Mouse (Mus musculus) midbrain, embryonic 14.5 days (tissue): Measurements from ENCODE around the gene Arhgap25. TPM values are rescaled to one million over a fixed set of nuclear protein-coding genes. Genes with fewer than 3 reads are reported as not detected.

Source experiments
- ATAC-seq: fragments of 200-750 bp; cut with Nextera tagmentation; 2 replicates; pipeline ENCODE4 v1.8.0; 2017; ENCODE audit warnings: moderate number of reproducible peaks, moderate library complexity; ENCODE audit not compliant: low FRiP score, low TSS enrichment
- DNase-seq: peaks from one replicate; pipeline ENCODE4 v3.0.0-alpha.2; 2015
- H3K27ac ChIP-seq: fragments of 300-500 bp; sonication (generic); replicated peaks from 2 replicates; pipeline ENCODE4 v1.5.1; 2014; ENCODE audit warnings: mild to moderate bottlenecking, low read depth, low read length, moderate library complexity
- H3K27me3 ChIP-seq: fragments of 300-500 bp; sonication (generic); 2 replicates; pipeline ENCODE4 v1.6.1; 2014; ENCODE audit warnings: low read length, control low read depth, mixed read lengths; ENCODE audit not compliant: control insufficient read depth, insufficient read depth
- H3K36me3 ChIP-seq: fragments of 300-500 bp; sonication (generic); 2 replicates; pipeline ENCODE4 v1.6.1; 2014; ENCODE audit warnings: low read length, control low read depth; ENCODE audit not compliant: control insufficient read depth, insufficient read depth
- H3K4me1 ChIP-seq: fragments of 300-500 bp; sonication (generic); 2 replicates; pipeline ENCODE4 v1.6.1; 2014; ENCODE audit warnings: mild to moderate bottlenecking, antibody characterized with exemption, low read length, control low read depth; ENCODE audit not compliant: control insufficient read depth, insufficient read depth
- H3K4me2 ChIP-seq: fragments of 300-500 bp; sonication (generic); 2 replicates; pipeline ENCODE4 v1.6.1; 2014; ENCODE audit warnings: mild to moderate bottlenecking, low read length, moderate library complexity
- H3K4me3 ChIP-seq: fragments of 300-500 bp; sonication (generic); replicated peaks from 2 replicates; pipeline ENCODE4 v1.5.1; 2014; ENCODE audit warnings: low read depth, low read length
- H3K9ac ChIP-seq: fragments of 300-500 bp; sonication (generic); replicated peaks from 2 replicates; pipeline ENCODE4 v1.6.1; 2014; ENCODE audit warnings: mild to moderate bottlenecking, low read length, moderate library complexity
- H3K9me3 ChIP-seq: fragments of 300-500 bp; sonication (generic); 2 replicates; pipeline ENCODE4 v1.6.1; 2016; ENCODE audit warnings: low read length, control low read depth, mixed read lengths; ENCODE audit not compliant: control insufficient read depth
- WGBS: fragments of 180-500 bp; shearing (Covaris S2); extraction: QIAGEN DNeasy Blood & Tissue Kit; methylation state at CpG from one replicate; pipeline ENCODE4 v1.1.7; 2014; 5-methylcytosine and 5-hydroxymethylcytosine counted together
- polyA plus RNA-seq: library from polyadenylated mRNA; unstranded; fragments of >200 nt; fragmentation: Nextera tagmentation; extraction: Ambion mirVana; gene quantifications from 2 replicates; pipeline ENCODE4 v1.2.1, GENCODE M21; 2014

Gene Arhgap25
- polyA plus RNA-seq, 1 experiment from 2014 or later, result 2.4 TPM

- WGBS, result 90% methylated on average over 6 of the region's 6 CpGs
These were observed 77.6 kb downstream of the Arhgap25 start for GRCm38 (mm10) chr6:87455507-87455906.

GRCm38 (mm10) chr6:87451771-87452170, 81.3 kb downstream of the Arhgap25 start:
- H3K36me3 ChIP-seq, result no peaks in the 10 kb centered on the region
- H3K27ac ChIP-seq, result no peak overlapping the region
- H3K9me3 ChIP-seq, result no peaks in the 10 kb centered on the region
- 81% methylated on average over 3 of the region's 3 CpGs for WGBS
- no peaks in the 10 kb centered on the region for H3K27me3 ChIP-seq
- H3K9ac ChIP-seq, result no peak overlapping the region
- no peak overlapping the region for H3K4me3 ChIP-seq
- DNase-seq, result no peak
- H3K4me1 ChIP-seq, result no peaks in the 10 kb centered on the region
- H3K4me2 ChIP-seq, result no peak overlapping the region
- no peak for ATAC-seq

More at GRCm38 (mm10) chr6:87455507-87455906, 77.6 kb downstream of the Arhgap25 start:
- H3K36me3 ChIP-seq, result no peaks in the 10 kb centered on the region
- H3K9ac ChIP-seq, result no peak overlapping the region
- no peak overlapping the region for H3K4me3 ChIP-seq
- ATAC-seq, result no peak
- no peaks in the 10 kb centered on the region for H3K4me1 ChIP-seq
- DNase-seq, result no peak
- no peak overlapping the region for H3K4me2 ChIP-seq
- no peaks in the 10 kb centered on the region for H3K9me3 ChIP-seq
- H3K27ac ChIP-seq, result no peak overlapping the region
- H3K27me3 ChIP-seq, result no peaks in the 10 kb centered on the region

GRCm38 (mm10) chr6:87451016-87451415, 82.0 kb downstream of the Arhgap25 start:
- no peak for ATAC-seq
- no peak overlapping the region for H3K4me2 ChIP-seq
- H3K36me3 ChIP-seq, result no peaks in the 10 kb centered on the region
- 59% methylated on average over 3 of the region's 3 CpGs for WGBS
- H3K27me3 ChIP-seq, result no peaks in the 10 kb centered on the region
- peak; percentile 28 for DNase-seq
- H3K4me1 ChIP-seq, result no peaks in the 10 kb centered on the region
- no peak overlapping the region for H3K9ac ChIP-seq
- no peaks in the 10 kb centered on the region for H3K9me3 ChIP-seq
- no peak overlapping the region for H3K27ac ChIP-seq
- no peak overlapping the region for H3K4me3 ChIP-seq

GRCm38 (mm10) chr6:87449534-87449933, 83.5 kb downstream of the Arhgap25 start:
- H3K4me3 ChIP-seq, result no peak overlapping the region
- H3K36me3 ChIP-seq, result no peaks in the 10 kb centered on the region
- no peak overlapping the region for H3K9ac ChIP-seq
- no peaks in the 10 kb centered on the region for H3K27me3 ChIP-seq
- H3K4me1 ChIP-seq, result no peaks in the 10 kb centered on the region
- DNase-seq, result no peak
- no peak for ATAC-seq
- no peak overlapping the region for H3K27ac ChIP-seq
- H3K4me2 ChIP-seq, result no peak overlapping the region
- 72% methylated on average over 3 of the region's 3 CpGs for WGBS
- H3K9me3 ChIP-seq, result no peaks in the 10 kb centered on the region

DNA sequence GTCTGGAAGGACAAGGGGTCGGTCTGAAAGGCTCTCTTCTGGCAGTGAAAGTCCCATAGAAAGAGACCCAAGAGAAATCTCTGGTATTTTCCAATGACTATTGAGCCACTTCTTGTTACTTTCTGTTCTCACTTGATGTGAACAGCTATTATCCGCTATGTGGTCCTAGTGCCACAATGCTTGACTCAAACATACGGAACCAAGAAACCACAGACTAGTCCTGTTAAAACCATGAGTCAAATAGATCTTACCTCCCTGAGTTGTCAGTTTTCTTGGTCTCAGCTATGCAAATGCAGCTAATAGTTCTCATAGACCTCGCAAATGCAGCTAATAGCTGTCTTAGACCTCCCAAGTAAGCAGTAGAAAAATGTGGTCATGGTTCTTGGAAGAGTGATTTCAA, 85.8 kb downstream of the Arhgap25 start:
- WGBS, result 93% methylated on average over 4 of the region's 4 CpGs
- Histone ChIP-seq H3K9me3 (no peaks in the 10 kb centered on the region), H3K4me1 (no peaks in the 10 kb centered on the region), H3K36me3 (no peaks in the 10 kb centered on the region), H3K4me3 (no peak overlapping the region), H3K27me3 (no peaks in the 10 kb centered on the region), H3K27ac (no peak overlapping the region), H3K4me2 (no peak overlapping the region), H3K9ac (no peak overlapping the region)
- no peak for DNase-seq
- no peak for ATAC-seq

- H3K4me2 ChIP-seq, result no peak overlapping the region
- WGBS, result 75% methylated on average over 7 of the region's 7 CpGs
- no peaks in the 10 kb centered on the region for H3K36me3 ChIP-seq
- H3K27ac ChIP-seq, result no peak overlapping the region
- no peak for DNase-seq
- ATAC-seq, result no peak
- H3K9ac ChIP-seq, result no peak overlapping the region
- H3K27me3 ChIP-seq, result no peaks in the 10 kb centered on the region
- no peak overlapping the region for H3K4me3 ChIP-seq
- H3K4me1 ChIP-seq, result no peaks in the 10 kb centered on the region
- H3K9me3 ChIP-seq, result no peaks in the 10 kb centered on the region
These were observed 87.8 kb downstream of the Arhgap25 start for GRCm38 (mm10) chr6:87445222-87445621.

DNA sequence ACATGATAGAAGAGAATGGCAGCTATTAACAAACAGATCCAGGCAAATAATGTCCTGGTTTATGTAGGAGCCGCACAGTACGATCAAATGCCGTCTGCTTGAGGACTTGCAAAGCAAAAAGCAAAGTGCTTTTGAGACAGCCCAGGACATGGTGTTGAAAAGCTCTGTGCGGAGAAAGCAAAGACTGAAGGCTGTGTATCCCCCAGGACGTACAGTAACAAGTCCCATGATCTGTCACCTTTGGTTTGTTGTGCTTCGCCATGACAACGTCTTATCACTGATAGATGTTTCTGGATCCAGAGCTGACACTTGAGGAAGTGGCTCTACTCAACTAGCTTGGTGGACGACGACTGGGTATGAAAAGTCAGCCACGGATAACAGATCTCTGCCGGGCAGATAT, 89.8 kb downstream of the Arhgap25 start:
- no peak overlapping the region for H3K4me2 ChIP-seq
- no peaks in the 10 kb centered on the region for H3K9me3 ChIP-seq
- no peak for ATAC-seq
- no peaks in the 10 kb centered on the region for H3K4me1 ChIP-seq
- no peaks in the 10 kb centered on the region for H3K36me3 ChIP-seq
- no peak for DNase-seq
- no peak overlapping the region for H3K27ac ChIP-seq
- H3K27me3 ChIP-seq, result no peaks in the 10 kb centered on the region
- WGBS, result 90% methylated on average over 11 of the region's 11 CpGs
- no peak overlapping the region for H3K4me3 ChIP-seq
- no peak overlapping the region for H3K9ac ChIP-seq

- DNase-seq, result no peak
- Histone ChIP-seq H3K9ac (no peak overlapping the region), H3K27me3 (no peaks in the 10 kb centered on the region), H3K9me3 (no peaks in the 10 kb centered on the region), H3K4me1 (no peaks in the 10 kb centered on the region), H3K4me2 (no peak overlapping the region), H3K36me3 (no peaks in the 10 kb centered on the region), H3K4me3 (no peak overlapping the region), H3K27ac (no peak overlapping the region)
- ATAC-seq, result no peak
- 93% methylated on average over 8 of the region's 8 CpGs for WGBS
These were observed 96.3 kb downstream of the Arhgap25 start for GRCm38 (mm10) chr6:87436745-87437144.

- WGBS, result 95% methylated on average over 3 of the region's 3 CpGs
- ATAC-seq, result no peak
These were observed 97.3 kb downstream of the Arhgap25 start for GRCm38 (mm10) chr6:87435791-87436190.

More at GRCm38 (mm10) chr6:87435791-87436190, 97.3 kb downstream of the Arhgap25 start:
- H3K36me3 ChIP-seq, result no peaks in the 10 kb centered on the region
- H3K27me3 ChIP-seq, result no peaks in the 10 kb centered on the region
- no peak for DNase-seq
- H3K4me1 ChIP-seq, result no peaks in the 10 kb centered on the region
- H3K9ac ChIP-seq, result no peak overlapping the region
- no peaks in the 10 kb centered on the region for H3K9me3 ChIP-seq
- H3K4me2 ChIP-seq, result no peak overlapping the region
- H3K4me3 ChIP-seq, result no peak overlapping the region
- no peak overlapping the region for H3K27ac ChIP-seq
